Mouse (Mus musculus) T-helper 17 cell (primary cell): ENCODE measurements around the gene Pigo.

Source experiments
- in situ Hi-C, 2 experiments: fragments of 300-600 bp; cut with MboI, MseI; formaldehyde crosslinking; loops; 1 replicate in 1 of 2; 2 replicates in 1 of 2; pipeline ENCODE4 v1.15.1; 2025; ENCODE audit warnings: high pct_unique_total_duplicates in 2 of 2

The Pigo gene

DNA sequence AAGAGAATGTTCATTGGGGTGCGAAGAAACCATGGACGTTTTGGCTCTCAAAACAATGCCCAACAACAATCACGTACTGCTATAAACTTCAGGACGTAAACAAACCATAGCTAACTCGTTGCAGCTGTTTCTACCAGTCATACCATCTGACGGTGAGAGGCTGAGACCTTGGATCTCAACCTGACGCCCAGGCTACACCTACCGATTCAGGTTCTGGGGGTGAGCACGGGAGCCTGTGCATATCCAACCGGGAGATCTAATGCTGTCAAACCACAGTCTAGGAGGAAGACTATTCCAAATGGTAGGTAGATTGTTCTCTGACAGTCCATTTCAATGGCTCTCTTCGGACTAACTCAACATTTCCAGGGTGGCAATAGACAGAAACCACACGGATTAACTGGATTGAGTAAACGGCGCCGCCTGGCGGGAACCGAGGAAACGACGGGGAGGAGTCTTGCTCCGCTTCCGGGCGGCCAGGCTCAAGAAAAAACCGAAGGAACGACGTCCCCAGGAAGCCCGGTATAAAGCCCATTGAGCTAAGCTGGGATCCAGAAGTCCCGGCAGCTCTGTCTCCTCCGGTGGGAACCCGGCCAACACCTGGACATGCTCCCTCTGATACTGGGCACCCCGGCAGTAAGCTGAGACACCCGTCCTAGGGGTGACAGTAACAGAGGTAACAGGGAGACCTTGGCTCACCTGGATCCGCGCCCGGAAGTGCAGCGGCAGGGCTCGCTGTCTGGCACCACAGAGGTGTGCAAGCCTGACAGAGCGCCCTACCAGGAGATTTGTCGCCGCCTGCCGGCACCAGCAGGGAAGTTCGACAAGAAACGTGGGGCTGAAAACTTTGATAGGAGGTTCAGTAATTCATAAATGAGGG, at the start of gene Pigo:
Gene Pigo (minus strand): TSS at position 736 of the 877 bp plus-strand sequence.
- in situ Hi-C loops: no loop called here

DNA sequence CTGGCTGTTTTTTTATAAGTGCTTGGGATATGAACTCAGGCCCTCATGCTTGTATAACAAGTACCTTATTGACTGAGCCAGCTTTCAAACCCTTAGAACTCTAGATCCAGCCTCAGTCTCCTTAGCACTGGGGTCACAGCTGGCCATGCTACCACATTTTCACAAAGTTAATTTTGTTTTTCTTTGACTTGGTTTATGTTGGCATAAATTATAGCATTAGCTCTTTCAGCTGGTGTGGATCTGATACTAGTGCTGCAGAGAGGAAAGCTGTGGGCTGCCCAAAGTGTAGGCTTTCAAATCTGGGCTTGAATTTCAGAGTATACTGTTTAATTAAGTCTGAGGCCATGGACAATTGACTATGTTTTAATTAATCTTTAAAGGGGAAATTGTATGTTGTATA, 49.3 kb upstream of the Pigo start:
- in situ Hi-C loops: no loop called here

DNA sequence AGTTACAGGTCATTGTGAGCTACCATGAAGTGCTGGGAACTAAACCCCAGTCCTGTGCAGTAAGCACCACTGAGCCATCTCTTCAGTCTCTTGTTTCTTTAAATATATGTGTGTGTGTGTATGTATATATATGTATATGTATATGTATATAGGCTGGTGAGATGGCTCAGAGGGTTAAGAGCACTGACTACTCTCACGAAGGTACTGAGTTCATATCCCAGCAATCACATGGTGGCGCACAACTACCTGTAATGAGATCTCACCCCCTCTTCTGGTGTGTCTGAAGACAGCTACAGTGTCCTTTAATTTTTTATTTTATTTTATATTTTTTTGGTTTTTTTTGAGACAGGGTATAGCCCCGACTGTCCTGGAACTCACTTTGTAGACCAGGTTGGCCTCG, 39.9 kb upstream of the Pigo start:
- in situ Hi-C loops: loop anchor here in 1 of 2 experiments (10.0 kb wide), 1 partner anchor 359 kb away; the partner anchor contains the start of gene Fam166b

DNA sequence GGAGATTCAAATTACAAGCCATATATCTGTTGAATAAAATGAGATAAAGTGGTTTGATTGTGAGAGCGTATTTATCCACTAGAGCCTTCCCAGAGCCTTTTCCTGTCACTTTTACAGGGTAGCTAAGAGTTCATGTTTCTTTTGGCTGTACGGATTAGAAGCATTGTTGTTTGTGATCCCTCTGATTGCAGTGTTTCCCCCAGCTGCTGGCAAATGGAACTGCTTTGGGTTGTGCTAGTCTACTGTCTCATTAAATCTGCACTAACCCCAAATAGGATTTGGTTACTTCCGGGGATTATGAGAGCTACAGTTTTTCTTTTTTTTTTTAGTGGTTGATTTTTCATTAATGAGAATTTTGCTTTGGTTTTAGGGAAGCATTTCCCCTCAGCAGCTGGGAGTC, 34.7 kb upstream of the Pigo start:
- in situ Hi-C loops: loop anchor here in 1 of 2 experiments (10.0 kb wide), 1 partner anchor 365 kb away; the partner anchor contains the start of gene Fam166b

DNA sequence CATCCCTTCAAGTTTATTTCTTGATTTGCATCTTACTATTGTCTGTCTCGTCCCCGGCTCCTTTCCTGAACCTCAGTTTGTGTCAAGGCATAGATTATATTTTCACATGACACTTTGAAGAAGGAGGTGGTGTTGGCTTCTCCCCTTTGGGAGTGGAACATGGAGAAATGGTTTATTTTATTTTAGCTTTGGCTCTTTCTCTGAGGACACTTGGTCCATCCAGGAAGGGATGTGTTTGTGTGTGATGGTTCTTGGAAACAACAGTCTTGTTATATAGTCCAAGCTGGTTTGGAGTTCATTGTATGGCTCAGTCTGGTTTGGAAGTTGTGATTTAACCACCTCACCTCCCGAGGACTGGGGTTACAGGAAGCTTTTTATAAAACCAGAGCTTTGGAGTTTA, 34.1 kb upstream of the Pigo start:
- in situ Hi-C loops: loop anchor here (5.0 to 10.0 kb wide), 2 partner anchors 363 to 365 kb away; partner anchors contain the start of gene Fam166b (in 1 of the 2)

DNA sequence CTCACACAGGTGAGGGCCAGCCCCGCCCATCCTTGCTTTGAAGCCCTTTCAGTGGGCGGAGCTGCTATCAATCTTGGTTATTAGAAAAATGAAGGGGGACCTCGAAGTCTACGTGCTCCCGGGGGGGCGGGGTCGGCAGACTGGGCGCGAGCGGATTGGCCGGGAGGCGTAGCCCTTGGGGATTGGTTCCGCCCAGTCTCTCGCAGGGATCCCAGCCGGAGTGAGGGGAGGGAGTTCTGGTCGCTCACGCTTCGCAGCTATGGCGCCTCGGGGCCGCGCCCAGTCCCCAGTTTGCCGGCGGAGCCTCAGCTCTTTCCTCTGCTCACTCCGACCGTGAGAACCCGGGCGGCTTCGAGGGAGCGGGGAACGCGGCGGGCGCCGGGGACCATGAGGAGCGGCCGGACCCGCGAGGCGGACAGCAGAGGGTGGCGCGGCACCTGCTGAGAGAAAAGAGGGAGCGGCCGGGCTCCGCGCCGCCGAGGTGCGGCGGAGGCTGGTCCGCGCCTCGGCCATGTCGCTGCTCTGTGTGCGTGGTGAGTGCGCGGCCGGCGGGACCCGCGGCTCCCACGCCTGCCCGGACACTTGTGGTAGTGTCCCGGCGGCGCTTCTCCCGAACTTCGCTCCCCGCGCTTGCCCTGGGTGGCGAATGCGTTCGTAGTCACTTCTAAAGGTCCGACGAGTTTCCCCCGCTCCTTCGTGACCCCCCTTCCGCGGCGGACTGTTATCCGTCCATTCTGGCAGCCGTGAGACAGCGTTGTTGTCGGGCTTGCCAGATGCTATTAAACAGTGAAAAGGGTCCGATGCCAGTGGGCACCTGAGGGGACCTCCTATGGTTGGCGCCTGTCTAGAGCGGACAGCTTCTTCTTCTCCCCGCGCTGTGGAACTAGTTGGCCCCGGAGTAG, 33.4 kb upstream of the Pigo start, which contains the start of gene Unc13b:
Gene Unc13b (plus strand): TSS at position 201 of the 902 bp plus-strand sequence.
- in situ Hi-C loops: loop anchor here in 1 of 2 experiments (5.0 kb wide), 1 partner anchor 363 kb away; no protein-coding TSS in a partner anchor

DNA sequence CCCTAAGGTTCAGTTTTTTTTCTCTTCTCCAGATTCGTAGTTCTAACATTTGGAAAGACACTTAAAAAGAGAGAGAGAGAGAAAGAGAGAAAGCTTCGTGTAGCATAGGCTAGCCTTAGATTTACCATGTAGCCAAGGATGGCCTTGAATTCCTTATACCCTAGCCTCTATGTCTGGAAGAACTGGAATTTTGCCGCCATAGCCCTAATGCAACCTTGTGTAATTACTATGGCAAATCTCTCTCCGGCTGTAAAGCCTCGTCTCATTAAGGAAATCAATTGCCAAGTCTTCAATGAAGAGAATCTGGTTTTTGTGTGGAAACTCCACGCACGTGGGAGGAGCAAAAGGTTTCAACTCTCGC, 32.8 kb upstream of the Pigo start:
- in situ Hi-C loops: loop anchor here in 1 of 2 experiments (5.0 kb wide), 1 partner anchor 364 kb away; no protein-coding TSS in a partner anchor

DNA sequence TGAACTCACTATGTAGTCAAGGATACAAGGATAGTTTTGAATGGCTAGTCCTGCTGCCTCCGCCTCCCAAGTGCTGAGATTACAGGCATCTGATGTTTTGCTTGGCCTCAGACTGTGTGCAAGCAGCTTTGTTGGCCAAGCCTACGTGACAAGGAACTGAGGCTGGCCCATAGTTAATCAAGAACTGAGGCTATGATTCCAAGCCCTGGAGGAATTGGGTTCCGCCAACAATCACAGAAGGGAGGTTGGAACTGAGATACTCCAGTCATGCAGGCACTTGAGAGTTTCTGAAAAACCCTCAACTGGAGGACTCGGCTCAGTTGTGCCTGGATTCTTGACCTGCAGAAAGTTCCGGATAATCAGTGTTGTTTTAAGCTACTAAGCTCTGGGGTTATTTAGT, 32.0 kb upstream of the Pigo start:
- in situ Hi-C loops: loop anchor here in 1 of 2 experiments (5.0 kb wide), 1 partner anchor 365 kb away; no protein-coding TSS in a partner anchor

DNA sequence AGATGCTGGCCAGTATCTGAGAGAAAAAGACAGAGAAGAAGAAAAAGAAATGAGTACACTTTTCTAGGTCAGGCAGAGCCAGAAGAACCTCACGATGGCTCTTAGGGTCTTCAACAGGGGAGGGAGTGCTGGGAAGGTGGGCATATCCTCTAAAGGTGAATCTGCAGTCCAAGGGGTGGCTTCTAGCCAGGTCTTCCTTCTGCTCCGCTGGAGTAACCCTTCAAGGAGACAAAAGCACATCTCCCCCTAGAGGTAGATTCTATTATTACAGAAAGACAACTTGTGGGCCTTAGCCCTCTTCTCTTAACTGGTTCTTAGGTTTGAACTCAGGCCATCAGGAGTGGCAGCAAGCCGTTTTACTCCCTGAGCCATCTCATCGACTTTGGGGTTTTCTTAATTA, 27.0 kb upstream of the Pigo start:
- in situ Hi-C loops: no loop called here

DNA sequence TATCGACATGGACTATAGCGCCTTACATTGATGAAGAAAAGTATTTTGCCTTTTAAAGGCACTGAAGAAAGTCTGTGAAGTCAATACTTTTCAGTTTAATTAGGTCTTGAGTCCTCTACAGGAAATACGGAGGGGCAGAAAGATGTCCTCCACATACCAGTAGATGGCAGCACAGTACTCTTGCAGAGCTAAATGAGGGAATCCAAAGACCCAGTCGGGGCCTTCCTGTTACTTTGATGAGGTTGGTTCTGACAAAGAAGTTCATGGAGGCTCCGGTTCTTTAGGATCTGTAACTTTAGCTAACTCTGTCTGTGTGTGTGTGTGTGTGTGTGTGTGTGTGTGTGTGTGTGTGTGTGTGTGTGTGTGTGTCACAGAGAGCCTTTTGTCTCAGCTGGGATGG, 21.6 kb upstream of the Pigo start:
- in situ Hi-C loops: loop anchor here in 1 of 2 experiments (5.0 kb wide), 1 partner anchor 65 kb away; no protein-coding TSS in a partner anchor

DNA sequence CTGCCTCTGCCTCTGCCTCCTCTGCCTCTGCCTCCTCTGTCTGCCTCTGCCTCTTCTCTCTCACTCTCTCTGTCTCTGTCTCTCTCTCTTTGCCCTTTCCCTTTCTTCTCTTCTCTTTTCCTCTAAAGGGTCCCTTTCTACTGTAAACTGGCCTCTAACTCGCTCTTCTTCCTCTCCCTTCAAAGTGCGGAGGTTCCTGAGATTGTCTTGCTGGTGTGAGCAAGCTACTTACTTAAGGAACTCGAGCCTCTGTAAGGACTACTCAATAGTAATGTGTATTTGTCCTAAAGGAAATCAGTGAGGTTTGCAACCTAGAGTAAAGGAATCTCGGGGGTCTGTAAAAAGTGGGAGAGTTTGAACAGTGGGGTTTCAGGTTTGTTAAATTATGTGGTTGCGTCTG, 21.0 kb upstream of the Pigo start:
- in situ Hi-C loops: loop anchor here in 1 of 2 experiments (5.0 kb wide), 1 partner anchor 66 kb away; no protein-coding TSS in a partner anchor

DNA sequence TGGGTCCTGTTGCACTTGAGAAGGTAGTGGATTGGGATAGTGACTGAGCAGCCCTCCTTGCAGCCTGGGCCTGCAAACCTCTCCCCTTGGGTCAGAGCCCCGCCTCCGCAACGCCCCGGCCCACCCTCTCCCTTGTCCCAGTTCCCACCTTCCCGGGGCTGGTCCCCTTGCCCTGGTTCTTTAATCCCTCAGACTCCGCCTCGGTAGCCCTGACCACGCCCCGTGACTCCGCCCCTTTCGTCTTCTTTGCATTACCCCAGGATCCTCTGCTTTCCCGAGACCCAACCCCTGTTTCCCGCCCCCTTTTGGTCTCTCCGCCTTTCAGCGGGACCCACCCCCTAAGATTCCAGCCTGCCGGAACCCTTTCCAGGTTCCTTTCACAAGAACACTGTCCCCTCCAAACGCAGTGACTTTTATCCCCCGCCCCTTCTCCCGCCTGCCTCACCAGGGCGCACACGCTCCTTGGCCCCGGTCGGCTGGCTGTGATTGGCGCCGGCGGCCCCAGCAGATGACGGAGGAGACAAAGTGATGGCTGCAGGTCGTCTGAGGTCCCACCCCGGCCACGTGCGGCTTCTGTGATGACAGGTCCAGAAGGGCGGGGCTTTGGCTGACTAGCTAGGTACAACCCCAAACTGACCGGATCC, 20.2 kb upstream of the Pigo start, which contains the start of gene Fam214b:
Gene Fam214b (minus strand): TSS at position 562 of the 644 bp plus-strand sequence.
- in situ Hi-C loops: loop anchor here in 1 of 2 experiments (5.0 kb wide), 1 partner anchor 67 kb away; no protein-coding TSS in a partner anchor

DNA sequence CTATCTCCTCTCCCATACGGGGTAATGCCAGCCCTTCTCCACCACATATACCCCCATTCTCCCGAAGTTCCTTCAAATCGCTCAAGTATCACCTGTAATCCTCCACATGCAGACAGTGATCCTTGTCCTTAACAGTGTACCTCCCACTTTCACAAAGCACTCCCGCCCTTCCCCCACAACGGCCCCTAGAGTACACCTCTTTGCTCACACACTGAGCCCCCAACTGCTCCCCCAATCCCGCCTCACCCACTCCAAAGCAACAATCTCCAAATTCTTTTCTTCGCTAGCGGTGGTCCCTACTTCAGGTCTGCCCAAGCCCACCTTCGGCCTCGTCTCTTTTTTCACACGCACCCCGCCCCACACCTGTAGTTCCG, 19.7 kb upstream of the Pigo start:
- in situ Hi-C loops: loop anchor here in 1 of 2 experiments (5.0 kb wide), 1 partner anchor 67 kb away; no protein-coding TSS in a partner anchor

DNA sequence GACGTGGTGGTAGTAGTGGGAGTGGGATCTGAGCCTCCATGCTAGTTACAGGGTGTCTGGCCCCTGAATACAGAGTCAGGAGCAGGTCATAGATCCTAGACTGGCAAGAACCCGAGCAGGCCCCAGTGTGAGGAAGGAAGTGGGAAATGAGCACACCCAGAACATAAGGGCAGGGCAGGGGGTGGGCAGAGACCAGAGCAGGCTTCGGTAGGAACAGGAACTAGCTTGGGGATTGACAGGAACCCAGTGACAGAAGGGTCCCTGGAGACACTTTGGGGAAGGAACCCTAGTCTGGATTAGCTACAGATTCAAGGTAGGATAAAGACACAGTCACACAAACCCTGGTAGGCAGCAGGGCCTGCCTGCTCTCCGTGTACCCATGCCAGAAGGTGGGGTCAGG, 19.1 kb upstream of the Pigo start:
- in situ Hi-C loops: loop anchor here (5.0 kb wide), 2 partner anchors 68 to 87 kb away; no protein-coding TSS in a partner anchor

DNA sequence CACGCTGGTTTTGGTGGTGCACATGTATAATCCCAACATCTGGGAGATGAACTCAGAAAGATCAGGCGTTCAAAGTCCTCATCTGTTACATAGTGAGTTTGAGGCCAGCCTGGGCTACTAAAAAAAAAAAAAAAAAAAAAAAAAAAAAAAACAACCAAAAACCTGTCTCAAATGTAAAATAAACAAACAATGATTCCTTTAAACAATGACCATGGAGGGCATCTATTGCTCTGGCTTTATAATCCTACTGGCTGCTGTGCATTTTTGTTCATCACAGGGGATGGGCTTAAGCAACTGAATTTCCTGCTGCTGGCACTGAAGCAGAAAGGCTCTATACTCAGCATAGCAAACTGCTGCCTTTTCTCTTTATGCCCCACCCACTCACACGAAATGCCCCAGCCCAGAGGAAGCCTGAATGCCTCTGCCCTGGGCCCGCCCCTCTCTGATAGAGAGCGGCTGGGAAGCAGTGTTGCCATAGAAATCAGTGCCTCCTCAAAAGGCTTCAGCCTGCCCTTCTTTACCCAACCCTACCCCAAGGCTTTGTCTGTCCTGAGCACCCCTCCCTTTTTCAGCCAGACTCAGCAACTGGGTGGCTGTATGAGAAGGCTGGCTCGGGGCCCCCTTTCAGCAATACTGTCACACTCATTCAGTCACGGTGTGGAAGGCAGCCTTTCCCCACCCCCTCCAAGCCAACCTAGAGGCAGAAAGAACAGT, 18.2 kb upstream of the Pigo start:
- in situ Hi-C loops: loop anchor here in 1 of 2 experiments (5.0 kb wide), 1 partner anchor 86 kb away; no protein-coding TSS in a partner anchor

DNA sequence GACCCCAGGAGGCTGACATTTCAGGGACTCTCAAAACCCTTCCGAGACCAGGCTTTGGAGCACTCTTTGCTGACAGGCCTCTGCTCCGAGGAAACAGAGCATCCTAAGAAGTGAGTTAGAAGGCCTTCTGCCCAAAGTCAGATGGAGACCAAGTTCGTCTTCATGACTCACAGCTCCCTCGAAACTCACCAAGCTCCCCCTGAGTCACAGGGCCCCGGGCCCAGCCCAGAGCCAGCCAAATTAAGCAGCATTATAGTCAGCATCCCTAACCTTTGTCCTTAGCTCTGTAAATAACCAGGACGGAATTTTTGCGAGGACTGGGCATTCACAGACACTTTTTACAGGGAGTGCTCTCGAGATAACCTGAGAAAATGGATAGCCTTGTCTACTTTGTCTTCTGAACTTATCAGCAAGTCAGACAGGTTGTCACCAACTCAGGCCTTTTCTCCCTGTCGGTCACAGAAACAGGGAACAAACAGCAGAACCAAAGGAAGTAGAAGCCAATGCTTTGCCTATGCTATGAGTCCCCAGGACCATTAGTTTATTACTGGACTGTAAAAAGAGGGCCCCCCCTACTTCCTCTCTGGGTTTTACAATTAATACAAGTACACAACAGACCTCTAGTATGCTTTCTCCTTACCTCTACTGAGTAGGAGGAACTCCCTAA, 15.4 kb upstream of the Pigo start:
- in situ Hi-C loops: loop anchor here in 1 of 2 experiments (5.0 kb wide), 1 partner anchor 84 kb away; no protein-coding TSS in a partner anchor

DNA sequence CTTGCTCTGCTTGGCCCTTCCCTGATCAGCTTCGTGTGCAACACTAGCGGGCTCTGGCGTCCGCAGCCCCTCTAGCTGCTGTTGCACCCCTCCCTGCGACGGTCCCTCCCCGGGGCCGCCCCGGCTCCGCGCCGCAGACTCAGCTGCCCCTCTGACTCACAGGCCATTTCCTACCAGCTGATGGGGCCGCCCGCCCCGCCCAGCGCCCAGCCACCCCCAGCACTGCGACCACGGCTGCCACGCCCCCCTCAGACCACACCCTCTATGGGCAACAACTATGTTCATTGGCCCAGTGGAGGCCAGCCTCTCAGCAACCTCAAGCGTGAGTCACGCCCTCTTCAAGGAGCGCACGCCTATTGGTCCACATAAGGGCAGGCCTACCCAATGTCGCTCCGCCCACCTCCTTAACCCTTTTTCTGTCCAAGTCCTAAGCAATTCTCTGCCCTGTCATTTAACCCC, 14.5 kb upstream of the Pigo start:
- in situ Hi-C loops: loop anchor here in 1 of 2 experiments (5.0 kb wide), 1 partner anchor 83 kb away; no protein-coding TSS in a partner anchor

DNA sequence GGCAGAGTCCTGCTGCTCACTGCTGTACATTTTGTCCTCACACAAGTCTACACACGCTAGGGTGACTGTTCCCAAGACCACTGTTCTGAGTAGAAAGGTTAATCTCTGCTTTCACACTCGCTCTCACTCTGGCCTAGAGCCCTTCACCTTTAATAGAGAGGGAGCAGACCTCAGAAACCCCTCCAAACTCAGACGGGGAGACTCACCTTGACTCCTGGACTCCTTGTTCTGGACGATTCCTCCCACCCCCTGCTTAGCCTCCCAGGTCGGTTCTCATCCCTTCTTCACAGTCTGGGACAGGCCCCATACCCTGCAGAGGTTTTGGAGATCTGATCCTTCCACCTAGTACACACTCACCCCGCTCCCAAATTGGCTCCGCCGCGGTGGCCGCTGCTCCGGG, 14.0 kb upstream of the Pigo start:
- in situ Hi-C loops: loop anchor here (5.0 to 10.0 kb wide), 3 partner anchors 82 to 1305 kb away; partner anchors contain the start of genes Arid3c (in 1 of the 2) and Sit1 (in 1 of the 2)
